Mouse (Mus musculus) kidney, embryonic 16.5 days (tissue): ENCODE results near the gene Zdhhc13. TPM values are rescaled to one million over a fixed set of nuclear protein-coding genes. Genes with fewer than 3 reads are reported as not detected.

Experiments
- ATAC-seq: fragments of 200-750 bp; cut with Nextera tagmentation; 2 replicates; pipeline ENCODE4 v1.8.0; 2017; ENCODE audit warnings: moderate TSS enrichment; ENCODE audit not compliant: low FRiP score, low TSS enrichment
- H3K27ac ChIP-seq: fragments of 300-500 bp; sonication (generic); 2 replicates; pipeline ENCODE4 v1.5.1; 2014; ENCODE audit warnings: low read length
- H3K27me3 ChIP-seq: fragments of 300-500 bp; sonication (generic); 2 replicates; pipeline ENCODE4 v1.6.1; 2014; ENCODE audit warnings: low read length, control low read depth, mixed read lengths; ENCODE audit not compliant: insufficient read depth
- H3K36me3 ChIP-seq: fragments of 300-500 bp; sonication (generic); 2 replicates; pipeline ENCODE4 v1.6.1; 2014; ENCODE audit warnings: low read length, control low read depth, mixed read lengths; ENCODE audit not compliant: insufficient read depth
- H3K4me1 ChIP-seq: fragments of 300-500 bp; sonication (generic); 2 replicates; pipeline ENCODE4 v1.6.1; 2014; ENCODE audit warnings: low read length, control low read depth, mixed read lengths; ENCODE audit not compliant: insufficient read depth
- H3K4me2 ChIP-seq: fragments of 300-500 bp; sonication (generic); replicated peaks from 2 replicates; pipeline ENCODE4 v1.6.1; 2014; ENCODE audit warnings: low read depth, low read length
- H3K4me3 ChIP-seq: fragments of 300-500 bp; sonication (generic); 2 replicates; pipeline ENCODE4 v1.5.1; 2014; ENCODE audit warnings: mild to moderate bottlenecking, low read length
- H3K9ac ChIP-seq: fragments of 300-500 bp; sonication (generic); replicated peaks from 2 replicates; pipeline ENCODE4 v1.6.1; 2014; ENCODE audit warnings: low read length
- H3K9me3 ChIP-seq: fragments of 300-500 bp; sonication (generic); 2 replicates; pipeline ENCODE4 v1.6.1; 2016; ENCODE audit warnings: low read length, control low read depth
- WGBS: fragments of 180-500 bp; shearing (Covaris S2); extraction: QIAGEN DNeasy Blood & Tissue Kit; methylation state at CpG from one replicate; pipeline ENCODE4 v1.1.7; 2014; 5-methylcytosine and 5-hydroxymethylcytosine counted together
- polyA plus RNA-seq: library from polyadenylated mRNA; unstranded; fragments of >200 nt; fragmentation: Nextera tagmentation; extraction: Ambion mirVana; gene quantifications from 2 replicates; pipeline ENCODE4 v1.2.1, GENCODE M21; 2015

Zdhhc13 gene
- polyA plus RNA-seq, 1 experiment from 2014 or later = 46.0 TPM

DNA sequence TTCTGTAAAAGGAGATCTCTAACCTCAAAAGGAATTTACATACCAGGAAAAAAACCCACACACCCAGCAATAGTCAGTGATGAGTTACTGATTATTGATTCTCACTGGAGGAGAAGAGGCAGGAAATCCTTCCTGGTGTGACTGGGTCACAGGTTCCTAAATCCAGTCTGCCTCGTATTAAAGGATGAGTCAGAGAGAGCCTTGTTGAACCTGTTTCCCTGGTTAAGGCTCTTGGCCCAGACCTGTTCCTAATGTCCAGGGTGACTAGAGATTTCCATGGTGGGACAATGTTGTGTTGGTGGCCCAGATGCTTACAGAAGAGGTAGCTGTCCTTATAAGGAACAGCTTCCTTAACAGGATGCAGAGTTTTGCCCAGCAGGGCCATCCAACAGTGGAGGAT is 26.5 kb upstream of the Zdhhc13 start:
- H3K4me1 ChIP-seq = no peaks in the 10 kb centered on the region
- H3K4me3 ChIP-seq = no peak overlapping the region
- H3K36me3 ChIP-seq = no peaks in the 10 kb centered on the region
- no peak overlapping the region for H3K27ac ChIP-seq
- ATAC-seq = no peak
- H3K27me3 ChIP-seq = no peaks in the 10 kb centered on the region
- H3K9me3 ChIP-seq = no peaks in the 10 kb centered on the region
- H3K9ac ChIP-seq = no peak overlapping the region
- 79% methylated on average over 1 of the region's 1 CpGs for WGBS
- no peak overlapping the region for H3K4me2 ChIP-seq

DNA sequence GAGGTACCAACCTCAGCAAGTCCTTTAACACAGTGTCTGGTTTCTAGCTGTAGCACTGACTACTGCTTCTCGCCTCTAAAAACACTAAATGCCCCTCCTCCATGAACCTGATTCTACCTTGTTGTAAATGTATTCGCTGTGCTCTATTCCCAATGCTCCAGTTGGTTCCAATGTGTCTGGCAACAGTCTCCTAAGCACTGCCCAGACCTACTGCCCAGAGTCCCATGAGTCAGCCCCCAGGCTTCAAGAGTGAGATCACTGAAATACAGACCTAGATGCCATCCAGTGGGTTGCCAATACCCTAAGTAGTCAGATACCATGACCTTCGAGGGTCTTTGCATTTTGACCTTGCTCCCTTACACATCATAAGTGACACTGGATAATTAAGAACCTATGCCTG is 26.1 kb upstream of the Zdhhc13 start:
- H3K4me3 ChIP-seq = no peak overlapping the region
- H3K27me3 ChIP-seq = no peaks in the 10 kb centered on the region
- ATAC-seq = no peak
- no peak overlapping the region for H3K9ac ChIP-seq
- H3K36me3 ChIP-seq = no peaks in the 10 kb centered on the region
- H3K4me1 ChIP-seq = no peaks in the 10 kb centered on the region
- 78% methylated on average over 3 of the region's 3 CpGs for WGBS
- H3K9me3 ChIP-seq = no peaks in the 10 kb centered on the region
- H3K27ac ChIP-seq = no peak overlapping the region
- no peak overlapping the region for H3K4me2 ChIP-seq

- H3K4me1 ChIP-seq = no peaks in the 10 kb centered on the region
- no peaks in the 10 kb centered on the region for H3K27me3 ChIP-seq
- ATAC-seq = no peak
- no peaks in the 10 kb centered on the region for H3K36me3 ChIP-seq
- H3K4me3 ChIP-seq = no peak overlapping the region
- H3K9me3 ChIP-seq = no peaks in the 10 kb centered on the region
- no peak overlapping the region for H3K9ac ChIP-seq
- no peak overlapping the region for H3K4me2 ChIP-seq
- 58% methylated on average over 4 of the region's 4 CpGs for WGBS
- no peak overlapping the region for H3K27ac ChIP-seq
Observed at GRCm38 (mm10) chr7:48765959-48766358, 22.8 kb upstream of the Zdhhc13 start.

GRCm38 (mm10) chr7:48769721-48770120 is 19.1 kb upstream of the Zdhhc13 start:
- Histone ChIP-seq H3K9ac (no peak overlapping the region), H3K9me3 (no peaks in the 10 kb centered on the region), H3K27me3 (no peaks in the 10 kb centered on the region), H3K27ac (no peak overlapping the region), H3K4me3 (no peak overlapping the region), H3K4me2 (no peak overlapping the region), H3K4me1 (no peaks in the 10 kb centered on the region), H3K36me3 (no peaks in the 10 kb centered on the region)
- ATAC-seq = no peak
- WGBS = 43% methylated on average over 1 of the region's 1 CpGs

- no peaks in the 10 kb centered on the region for H3K27me3 ChIP-seq
- no peak overlapping the region for H3K4me2 ChIP-seq
- no peak overlapping the region for H3K9ac ChIP-seq
- 86% methylated on average over 2 of the region's 2 CpGs for WGBS
- no peaks in the 10 kb centered on the region for H3K4me1 ChIP-seq
- no peak for ATAC-seq
- H3K4me3 ChIP-seq = no peak overlapping the region
- no peaks in the 10 kb centered on the region for H3K36me3 ChIP-seq
- no peak overlapping the region for H3K27ac ChIP-seq
- no peaks in the 10 kb centered on the region for H3K9me3 ChIP-seq
Observed at GRCm38 (mm10) chr7:48772060-48772734, 16.6 kb upstream of the Zdhhc13 start.

GRCm38 (mm10) chr7:48773333-48773732 is 15.5 kb upstream of the Zdhhc13 start:
- no peak overlapping the region for H3K4me3 ChIP-seq
- ATAC-seq = no peak
- no peak overlapping the region for H3K27ac ChIP-seq
- H3K4me2 ChIP-seq = no peak overlapping the region
- no peak overlapping the region for H3K9ac ChIP-seq
- no peaks in the 10 kb centered on the region for H3K4me1 ChIP-seq
- H3K36me3 ChIP-seq = no peaks in the 10 kb centered on the region
- no peaks in the 10 kb centered on the region for H3K9me3 ChIP-seq
- 67% methylated on average over 5 of the region's 5 CpGs for WGBS
- H3K27me3 ChIP-seq = no peaks in the 10 kb centered on the region

DNA sequence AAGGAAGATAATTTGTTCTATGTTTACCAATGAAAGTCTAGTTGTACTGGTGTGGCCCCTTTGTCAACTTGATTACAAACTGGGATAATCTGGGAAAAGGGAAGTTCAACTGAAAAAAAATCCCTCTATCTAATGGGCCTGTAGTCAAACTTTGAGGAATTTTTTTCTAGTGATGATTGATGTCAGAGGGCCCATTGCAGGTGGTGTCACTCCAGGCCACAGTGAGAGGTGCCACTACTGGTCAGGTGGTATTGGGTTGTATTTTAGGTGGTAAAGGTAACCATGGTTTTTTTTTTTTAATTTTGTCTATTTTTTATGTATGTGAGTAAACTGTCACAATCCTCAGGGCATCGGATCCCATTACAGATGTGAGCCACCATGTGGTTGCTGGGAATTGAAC is 14.2 kb upstream of the Zdhhc13 start:
- H3K27me3 ChIP-seq = no peaks in the 10 kb centered on the region
- H3K4me1 ChIP-seq = no peaks in the 10 kb centered on the region
- H3K4me3 ChIP-seq = no peak overlapping the region
- no peaks in the 10 kb centered on the region for H3K9me3 ChIP-seq
- no peaks in the 10 kb centered on the region for H3K36me3 ChIP-seq
- H3K9ac ChIP-seq = no peak overlapping the region
- no peak overlapping the region for H3K27ac ChIP-seq
- H3K4me2 ChIP-seq = no peak overlapping the region
- no peak for ATAC-seq
- 90% methylated on average over 1 of the region's 1 CpGs for WGBS

DNA sequence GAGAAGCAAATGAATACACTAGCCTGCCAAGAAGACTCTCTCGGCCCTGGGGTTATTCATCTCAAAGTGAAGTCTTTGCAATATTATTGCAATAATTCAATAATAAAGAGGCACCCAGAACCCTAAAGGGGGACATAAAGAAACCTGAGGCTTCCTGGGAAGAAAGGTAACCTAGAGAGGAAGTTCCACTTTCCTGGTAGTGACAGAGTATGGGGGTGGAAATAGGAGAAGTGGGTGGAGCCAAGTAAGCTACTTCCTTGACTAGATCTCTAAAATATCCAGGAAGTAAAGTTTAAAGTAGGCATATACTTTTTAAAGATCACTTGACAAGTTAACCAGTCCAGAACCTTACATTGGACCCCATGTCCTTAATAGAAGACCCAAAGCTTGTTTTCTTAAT is 13.4 kb upstream of the Zdhhc13 start:
- Histone ChIP-seq H3K4me3 (no peak overlapping the region), H3K9me3 (no peaks in the 10 kb centered on the region), H3K27me3 (no peaks in the 10 kb centered on the region), H3K4me1 (no peaks in the 10 kb centered on the region), H3K27ac (no peak overlapping the region), H3K4me2 (no peak overlapping the region), H3K9ac (no peak overlapping the region), H3K36me3 (no peaks in the 10 kb centered on the region)
- WGBS = 93% methylated on average over 1 of the region's 1 CpGs
- no peak for ATAC-seq

DNA sequence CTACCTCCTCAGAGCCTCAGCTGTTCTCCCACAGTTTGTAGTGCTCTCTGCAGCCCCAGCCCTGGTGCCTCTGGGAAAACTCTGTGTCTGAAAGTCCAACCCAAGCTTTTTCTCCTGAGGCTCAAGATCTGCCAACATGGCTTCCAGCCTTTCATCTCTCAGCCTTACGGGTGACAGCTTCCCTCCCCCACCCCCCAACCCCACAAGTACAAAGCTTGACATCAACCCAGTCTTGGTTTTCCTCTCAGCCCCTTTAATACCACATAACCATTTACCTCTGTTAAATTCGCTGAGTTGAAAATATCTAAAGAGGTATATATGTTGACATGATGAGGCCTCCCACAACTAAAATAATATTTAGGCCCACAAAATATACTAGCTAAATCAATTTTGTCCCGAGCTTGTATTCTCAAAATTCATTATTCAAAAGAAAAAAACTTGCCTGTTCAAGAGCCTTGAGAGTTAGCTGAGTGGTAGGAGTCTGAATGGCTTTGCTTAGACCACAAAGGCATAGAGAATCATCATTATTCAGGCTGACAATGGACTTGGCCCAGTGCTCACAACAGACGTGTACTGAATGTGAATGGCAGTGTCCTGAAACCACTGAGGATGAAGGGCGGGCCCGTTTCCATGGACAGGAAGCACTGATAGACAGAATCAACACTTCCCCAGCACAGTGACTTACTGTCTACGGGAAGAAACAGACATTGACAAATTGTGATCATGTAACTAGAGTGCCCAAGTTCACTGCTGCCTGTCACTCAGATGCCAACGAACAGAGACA is 10.9 kb upstream of the Zdhhc13 start:
- WGBS = 71% methylated on average over 8 of the region's 8 CpGs
- Histone ChIP-seq H3K27me3 (no peaks in the 10 kb centered on the region), H3K4me2 (no peak overlapping the region), H3K9ac (no peak overlapping the region), H3K4me1 (no peaks in the 10 kb centered on the region), H3K4me3 (no peak overlapping the region), H3K9me3 (no peaks in the 10 kb centered on the region), H3K36me3 (no peaks in the 10 kb centered on the region), H3K27ac (no peak overlapping the region)
- ATAC-seq = no peak

DNA sequence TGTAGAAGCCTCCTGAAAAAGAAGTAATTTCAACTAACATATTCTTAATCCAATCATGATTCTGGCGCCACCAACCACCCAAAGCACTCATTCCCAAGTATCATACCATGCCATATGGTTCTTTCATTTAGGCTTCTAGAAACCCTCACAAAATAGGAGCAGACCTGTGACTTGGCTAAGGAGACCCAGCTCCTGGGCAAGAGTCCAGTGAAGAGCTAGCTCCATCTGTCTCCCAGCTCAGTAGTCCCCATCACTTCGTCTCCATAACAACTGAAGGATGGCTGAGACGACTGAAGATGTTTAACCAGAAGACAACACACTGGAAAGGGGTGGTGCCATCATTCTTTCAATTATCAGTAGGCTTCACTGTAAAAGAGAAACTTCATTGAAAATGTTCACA is 9.7 kb upstream of the Zdhhc13 start:
- no peak for ATAC-seq
- Histone ChIP-seq H3K4me3 (no peak overlapping the region), H3K27me3 (no peaks in the 10 kb centered on the region), H3K4me1 (no peaks in the 10 kb centered on the region), H3K9ac (no peak overlapping the region), H3K27ac (no peak overlapping the region), H3K36me3 (no peaks in the 10 kb centered on the region), H3K9me3 (no peaks in the 10 kb centered on the region), H3K4me2 (no peak overlapping the region)
- 84% methylated on average over 3 of the region's 3 CpGs for WGBS
